Mouse (Mus musculus): ENCODE results near the gene Rnf207. TPM values are rescaled to one million over a fixed set of nuclear protein-coding genes. Genes with fewer than 3 reads are reported as not detected.

Rnf207 gene
- polyA plus RNA-seq, 1 experiment: 25.0 TPM

- Histone ChIP-seq H3K27ac (ENCODE audit: insufficient read depth, low read length) (no peak overlapping the region), H3K4me3 (ENCODE audit: insufficient read depth, low read length) (no peak overlapping the region), H3K4me1 (ENCODE audit: control insufficient read depth, insufficient read depth, low read length) (peaks cover 9% of the 10 kb centered on the region; the same call in 1 of the 2 replicates)
- no peak for TF ChIP-seq CTCF (IDR thresholded peaks at IDR 0.05; ENCODE audit: extremely low read depth, insufficient read depth, low read length)
Measured at GRCm38 (mm10) chr4:152337772-152338171, 19.0 kb upstream of the Rnf207 start.

GRCm38 (mm10) chr4:152333587-152333986, 14.8 kb upstream of the Rnf207 start:
- Histone ChIP-seq H3K4me3 (ENCODE audit: insufficient read depth, low read length) (no peak overlapping the region), H3K4me1 (ENCODE audit: control insufficient read depth, insufficient read depth, low read length) (no peaks in the 10 kb centered on the region), H3K27ac (ENCODE audit: insufficient read depth, low read length) (no peak overlapping the region)
- TF ChIP-seq POLR2A (IDR thresholded peaks at IDR 0.05; ENCODE audit: extremely low read depth, insufficient read depth, low read length) (no peak), CTCF (IDR thresholded peaks at IDR 0.05; ENCODE audit: extremely low read depth, insufficient read depth, low read length) (no peak)

- Histone ChIP-seq H3K27ac (ENCODE audit: insufficient read depth, low read length) (no peak overlapping the region), H3K4me1 (ENCODE audit: control insufficient read depth, insufficient read depth, low read length) (no peaks in the 10 kb centered on the region), H3K4me3 (ENCODE audit: insufficient read depth, low read length) (no peak overlapping the region)
- TF ChIP-seq POLR2A (IDR thresholded peaks at IDR 0.05; ENCODE audit: extremely low read depth, insufficient read depth, low read length) (no peak), CTCF (IDR thresholded peaks at IDR 0.05; ENCODE audit: extremely low read depth, insufficient read depth, low read length) (peak; percentile 100)
Measured at GRCm38 (mm10) chr4:152332952-152333351, 14.2 kb upstream of the Rnf207 start.

- no peak overlapping the region for H3K27ac ChIP-seq (ENCODE audit: insufficient read depth, low read length)
Measured at GRCm38 (mm10) chr4:152328691-152329090, 9.9 kb upstream of the Rnf207 start.

GRCm38 (mm10) chr4:152326543-152326942, 7.8 kb upstream of the Rnf207 start:
- Histone ChIP-seq H3K4me1 (ENCODE audit: control insufficient read depth, insufficient read depth, low read length) (peaks cover 4% of the 10 kb centered on the region; the same call in 1 of the 2 replicates), H3K27ac (ENCODE audit: insufficient read depth, low read length) (no peak overlapping the region), H3K4me3 (ENCODE audit: insufficient read depth, low read length) (peak overlapping the region; percentile 46)
- no peak for TF ChIP-seq POLR2A (IDR thresholded peaks at IDR 0.05; ENCODE audit: extremely low read depth, insufficient read depth, low read length)
- no peak for TF ChIP-seq CTCF (IDR thresholded peaks at IDR 0.05; ENCODE audit: extremely low read depth, insufficient read depth, low read length)

More at GRCm38 (mm10) chr4:152328691-152329090, 9.9 kb upstream of the Rnf207 start:
- no peak overlapping the region for H3K4me3 ChIP-seq (ENCODE audit: insufficient read depth, low read length)
- TF ChIP-seq POLR2A (IDR thresholded peaks at IDR 0.05; ENCODE audit: extremely low read depth, insufficient read depth, low read length): no peak
- TF ChIP-seq CTCF (IDR thresholded peaks at IDR 0.05; ENCODE audit: extremely low read depth, insufficient read depth, low read length): peak; percentile 29
- H3K4me1 ChIP-seq (ENCODE audit: control insufficient read depth, insufficient read depth, low read length): peaks cover 4% of the 10 kb centered on the region; the same call in 1 of the 2 replicates

GRCm38 (mm10) chr4:152325574-152326411, 7.0 kb upstream of the Rnf207 start, which contains the start of gene Rpl22:
Gene Rpl22 (plus strand): TSS chr4:152325742.
- H3K4me1 ChIP-seq (ENCODE audit: control insufficient read depth, insufficient read depth, low read length): peaks cover 4% of the 10 kb centered on the region; the same call in 1 of the 2 replicates
- no peak for TF ChIP-seq CTCF (IDR thresholded peaks at IDR 0.05; ENCODE audit: extremely low read depth, insufficient read depth, low read length)
- TF ChIP-seq POLR2A (IDR thresholded peaks at IDR 0.05; ENCODE audit: extremely low read depth, insufficient read depth, low read length): peak; percentile 74
- H3K27ac ChIP-seq (ENCODE audit: insufficient read depth, low read length): no peak within 1 kb of the TSS
- peak within 1 kb of the TSS; percentile 46 for H3K4me3 ChIP-seq (ENCODE audit: insufficient read depth, low read length)

- Histone ChIP-seq H3K4me3 (ENCODE audit: insufficient read depth, low read length) (peak overlapping the region; percentile 46), H3K27ac (ENCODE audit: insufficient read depth, low read length) (no peak overlapping the region), H3K4me1 (ENCODE audit: control insufficient read depth, insufficient read depth, low read length) (peaks cover 4% of the 10 kb centered on the region; the same call in 1 of the 2 replicates)
- no peak for TF ChIP-seq POLR2A (IDR thresholded peaks at IDR 0.05; ENCODE audit: extremely low read depth, insufficient read depth, low read length)
- TF ChIP-seq CTCF (IDR thresholded peaks at IDR 0.05; ENCODE audit: extremely low read depth, insufficient read depth, low read length): no peak
Measured at GRCm38 (mm10) chr4:152324641-152325562, 6.1 kb upstream of the Rnf207 start.

GRCm38 (mm10) chr4:152321464-152321863, 2.7 kb upstream of the Rnf207 start:
- H3K27ac ChIP-seq (ENCODE audit: insufficient read depth, low read length): no peak overlapping the region
- no peak for TF ChIP-seq POLR2A (IDR thresholded peaks at IDR 0.05; ENCODE audit: extremely low read depth, insufficient read depth, low read length)
- no peak for TF ChIP-seq CTCF (IDR thresholded peaks at IDR 0.05; ENCODE audit: extremely low read depth, insufficient read depth, low read length)
- no peak overlapping the region for H3K4me3 ChIP-seq (ENCODE audit: insufficient read depth, low read length)

GRCm38 (mm10) chr4:152317631-152318033, 1.2 kb downstream of the Rnf207 start:
- no peak for TF ChIP-seq POLR2A (IDR thresholded peaks at IDR 0.05; ENCODE audit: extremely low read depth, insufficient read depth, low read length)
- TF ChIP-seq CTCF (IDR thresholded peaks at IDR 0.05; ENCODE audit: extremely low read depth, insufficient read depth, low read length): no peak
- H3K4me3 ChIP-seq (ENCODE audit: insufficient read depth, low read length): no peak overlapping the region
- H3K4me1 ChIP-seq (ENCODE audit: control insufficient read depth, insufficient read depth, low read length): 0 out of 2 replicates have a peak, but pooled peaks cover 2% of the 10 kb centered on the region
- H3K27ac ChIP-seq (ENCODE audit: insufficient read depth, low read length): no peak overlapping the region

More at GRCm38 (mm10) chr4:152321464-152321863, 2.7 kb upstream of the Rnf207 start:
- peaks cover 2% of the 10 kb centered on the region; the same call in 1 of the 2 replicates for H3K4me1 ChIP-seq (ENCODE audit: control insufficient read depth, insufficient read depth, low read length)

Measured in cortical plate, adult 2 months (tissue).